Mouse (Mus musculus) ovary, postnatal 36 days (tissue): ENCODE measurements at regions not wholly inside any gene's neighbourhood (a gene's known extent, or its start where the extent isn't known, plus 50 kb on each side); places are given as distances from the start of the nearest gene placed in this dataset.
A peak's percentile ranks its signal among the peaks of the same experiment; 100 is the strongest.

Experiments used
- DNase-seq: peaks from one replicate; pipeline ENCODE4 v3.0.0; 2022; ENCODE audit warnings: low spot score, mixed read lengths

GRCm38 (mm10) chr15:94049638-94050273 lies 415.5 kb downstream of the Adamts20 start:
- no peak for DNase-seq

- DNase-seq = no peak
Observed at GRCm38 (mm10) chr15:94046186-94046585, 419.0 kb downstream of the Adamts20 start.

GRCm38 (mm10) chr15:94045131-94045756 lies 420.0 kb downstream of the Adamts20 start:
- peak; percentile 13 for DNase-seq

- DNase-seq = no peak
Observed at GRCm38 (mm10) chr15:94032957-94033356, 432.3 kb downstream of the Adamts20 start.

GRCm38 (mm10) chr15:94025996-94026696 lies 430.5 kb upstream of the Prickle1 start:
- DNase-seq = no peak

- peak; percentile 24 for DNase-seq
Observed at GRCm38 (mm10) chr15:94025239-94025971, 429.7 kb upstream of the Prickle1 start.

- no peak for DNase-seq
Observed at GRCm38 (mm10) chr15:94024806-94025205, 429.1 kb upstream of the Prickle1 start.

GRCm38 (mm10) chr15:94024126-94024730 lies 428.5 kb upstream of the Prickle1 start:
- DNase-seq = no peak

- DNase-seq = no peak
Observed at GRCm38 (mm10) chr15:94023501-94023900, 427.8 kb upstream of the Prickle1 start.

- no peak for DNase-seq
Observed at GRCm38 (mm10) chr15:94017814-94018213, 422.1 kb upstream of the Prickle1 start.

- DNase-seq = no peak
Observed at GRCm38 (mm10) chr15:94011499-94011898, 415.8 kb upstream of the Prickle1 start.

GRCm38 (mm10) chr15:94006082-94006481 lies 410.4 kb upstream of the Prickle1 start:
- DNase-seq = no peak

GRCm38 (mm10) chr15:94004911-94005310 lies 409.2 kb upstream of the Prickle1 start:
- no peak for DNase-seq

- DNase-seq = no peak
Observed at GRCm38 (mm10) chr15:94003145-94003544, 407.5 kb upstream of the Prickle1 start.

GRCm38 (mm10) chr15:93994542-93994941 lies 398.9 kb upstream of the Prickle1 start:
- DNase-seq = no peak

GRCm38 (mm10) chr15:93990139-93990538 lies 394.4 kb upstream of the Prickle1 start:
- DNase-seq = no peak

GRCm38 (mm10) chr15:93988367-93988766 lies 392.7 kb upstream of the Prickle1 start:
- no peak for DNase-seq

GRCm38 (mm10) chr15:93986631-93987429 lies 391.1 kb upstream of the Prickle1 start:
- no peak for DNase-seq

- no peak for DNase-seq
Observed at GRCm38 (mm10) chr15:93982091-93982490, 386.4 kb upstream of the Prickle1 start.

GRCm38 (mm10) chr15:93977494-93977893 lies 381.8 kb upstream of the Prickle1 start:
- no peak for DNase-seq

GRCm38 (mm10) chr15:93974727-93975126 lies 379.0 kb upstream of the Prickle1 start:
- no peak for DNase-seq
